Mouse (Mus musculus): ENCODE results near the gene Pkhd1.
A peak's percentile ranks its signal among the peaks of the same experiment; 100 is the strongest.
"Not testable (repeated sequence)": the region's sequence is repeated elsewhere in the genome, so short reads cannot be mapped to it uniquely, and the experiment has no call there.

The Pkhd1 gene

DNA sequence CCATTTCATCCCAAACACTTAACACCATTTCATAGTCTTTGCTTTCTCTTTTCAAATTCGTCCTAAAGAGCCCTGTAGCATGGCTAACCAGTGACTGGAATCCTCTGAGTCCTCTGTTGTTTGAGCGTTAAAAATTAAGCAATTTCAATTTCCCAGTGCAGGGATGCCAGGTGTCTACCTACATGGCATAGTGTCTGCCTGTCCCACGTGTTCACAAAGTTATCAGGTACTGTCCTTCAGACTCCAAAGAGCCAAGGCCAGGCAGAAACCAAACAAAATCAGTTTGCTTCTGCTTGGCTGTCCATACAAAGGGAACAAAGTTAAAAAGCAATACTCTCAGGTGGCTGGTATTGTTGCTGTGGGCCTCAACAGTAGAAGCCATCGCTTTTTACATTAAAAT lies 136.0 kb downstream of the Pkhd1 start:
- no peak for DNase-seq

DNA sequence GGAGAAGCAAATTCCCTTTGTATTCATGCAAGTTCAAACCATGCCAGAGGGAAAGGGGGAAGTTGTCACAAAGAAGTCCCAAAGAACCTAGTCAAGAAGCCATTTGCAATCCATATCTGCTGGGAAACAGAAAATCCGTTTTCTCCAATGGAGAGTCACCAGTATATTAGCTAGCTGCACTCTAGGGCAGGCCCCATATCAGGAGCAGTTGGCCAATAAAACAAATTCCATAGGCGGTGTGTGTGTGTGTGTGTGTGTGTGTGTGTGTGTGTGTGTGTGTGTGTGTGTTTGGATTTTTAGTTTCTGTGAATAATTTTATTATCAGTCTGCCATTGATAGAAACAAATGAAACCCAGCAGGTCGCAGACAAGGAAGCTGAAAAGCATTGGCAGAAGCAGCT lies 139.2 kb downstream of the Pkhd1 start:
- DNase-seq, result no peak

DNA sequence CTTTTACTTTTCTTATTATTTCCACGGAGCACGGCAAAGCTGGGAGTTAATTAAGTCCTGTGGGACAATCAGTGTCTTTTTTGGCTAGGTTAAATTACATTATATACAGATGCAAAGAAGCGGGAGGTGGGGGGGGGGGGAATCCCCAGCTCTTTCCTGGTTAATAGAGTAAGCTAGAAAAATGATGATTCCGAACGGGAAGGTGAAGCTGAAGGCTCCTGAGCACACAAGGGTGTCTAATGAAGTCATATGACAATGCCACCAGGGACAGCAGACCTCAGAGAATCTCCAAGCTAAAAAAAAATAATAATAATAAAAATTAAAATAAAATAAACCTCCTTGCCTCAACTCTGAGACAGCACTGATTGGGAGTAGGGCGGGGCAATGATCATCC lies 139.6 kb downstream of the Pkhd1 start:
- no peak for DNase-seq

DNA sequence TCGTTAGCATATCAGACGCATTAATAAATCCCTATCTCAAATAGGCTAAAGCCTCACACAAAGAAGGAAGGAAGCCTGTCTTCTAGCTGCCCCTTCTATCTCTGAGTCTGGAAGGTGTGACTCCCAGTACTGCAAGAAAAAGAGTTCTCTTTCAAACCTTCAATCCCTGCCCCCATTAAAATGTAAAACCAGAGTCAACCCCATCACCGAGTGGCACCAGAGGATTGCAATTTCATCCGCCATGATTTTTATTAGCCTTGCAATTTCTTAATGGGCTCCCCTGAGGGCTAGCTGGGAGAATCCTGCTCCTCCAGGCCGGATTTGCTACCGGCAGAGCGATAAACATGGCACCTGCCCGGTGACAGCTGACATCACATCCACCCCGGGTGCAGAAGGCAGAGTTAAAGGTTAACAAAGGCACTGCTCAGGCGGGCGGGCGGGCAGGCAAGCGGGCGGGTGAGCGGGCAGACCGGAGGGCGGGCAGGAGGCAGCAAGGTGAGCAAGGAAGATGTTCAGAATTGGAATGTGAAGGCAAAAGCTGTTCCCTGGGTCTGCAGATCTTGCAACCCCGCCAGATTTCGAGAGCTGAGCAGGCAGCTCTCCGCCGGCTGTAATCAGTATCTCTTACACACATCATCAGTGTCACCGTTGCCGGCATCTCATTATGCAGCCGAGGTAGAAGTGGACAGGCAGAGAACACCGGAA lies 140.2 kb downstream of the Pkhd1 start:
- DNase-seq, result peak; percentile 5

DNA sequence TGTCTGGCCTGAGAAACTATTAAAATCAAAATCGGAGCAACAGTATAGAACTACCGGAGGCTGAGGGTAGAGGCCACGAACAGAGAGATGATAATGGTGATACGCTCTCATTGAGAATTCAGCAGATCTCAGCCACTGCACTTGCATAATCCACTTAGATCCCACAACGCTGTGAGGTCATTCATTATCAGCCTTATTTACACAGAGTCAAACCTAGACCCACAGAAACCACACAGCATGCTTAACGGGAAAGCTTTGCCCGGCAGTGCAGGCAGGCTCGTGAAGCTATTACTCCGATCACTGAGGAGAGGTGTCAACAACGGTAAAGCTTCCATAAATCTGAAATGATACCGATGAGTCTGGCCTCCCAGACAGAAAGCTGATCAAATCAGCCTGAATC lies 147.1 kb downstream of the Pkhd1 start:
- no peak for DNase-seq

DNA sequence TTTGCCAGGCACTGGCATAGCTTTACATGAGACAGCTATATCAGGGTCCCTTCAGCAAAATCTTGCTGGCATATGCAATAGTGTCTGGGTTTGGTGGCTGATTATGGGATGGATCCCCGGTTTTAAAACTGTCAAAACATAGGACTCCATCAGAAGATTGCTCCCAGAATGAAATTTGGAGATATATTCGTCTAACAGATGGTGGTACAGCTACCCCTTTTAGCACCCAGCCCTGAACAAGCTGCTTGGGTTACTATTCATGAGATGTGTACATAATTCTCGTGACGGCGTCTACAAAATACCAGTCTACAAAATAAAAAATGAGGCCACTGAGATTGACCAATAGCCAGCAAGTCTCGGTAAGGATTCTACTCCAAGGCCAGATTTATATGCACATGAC lies 147.5 kb downstream of the Pkhd1 start:
- DNase-seq, result no peak

DNA sequence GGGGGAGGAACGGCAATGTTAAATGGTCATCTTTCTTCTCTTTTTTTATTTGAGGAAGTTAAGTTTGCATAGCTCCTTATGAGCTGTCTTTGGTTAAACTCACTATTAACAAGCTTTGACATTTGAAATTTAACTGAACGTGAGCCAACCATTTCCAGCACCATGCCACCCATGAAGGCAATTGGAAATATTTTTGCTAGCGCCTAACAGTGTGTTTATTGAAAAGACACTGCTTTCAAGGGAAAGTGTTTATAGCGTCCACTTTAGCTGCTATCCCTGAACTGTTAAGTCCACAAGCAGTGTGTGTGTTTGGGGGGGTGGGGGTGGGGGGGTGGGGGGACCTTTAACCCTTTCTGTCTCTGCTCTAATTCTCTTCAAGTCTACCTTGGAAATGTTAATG lies 151.4 kb downstream of the Pkhd1 start:
- no peak for DNase-seq

DNA sequence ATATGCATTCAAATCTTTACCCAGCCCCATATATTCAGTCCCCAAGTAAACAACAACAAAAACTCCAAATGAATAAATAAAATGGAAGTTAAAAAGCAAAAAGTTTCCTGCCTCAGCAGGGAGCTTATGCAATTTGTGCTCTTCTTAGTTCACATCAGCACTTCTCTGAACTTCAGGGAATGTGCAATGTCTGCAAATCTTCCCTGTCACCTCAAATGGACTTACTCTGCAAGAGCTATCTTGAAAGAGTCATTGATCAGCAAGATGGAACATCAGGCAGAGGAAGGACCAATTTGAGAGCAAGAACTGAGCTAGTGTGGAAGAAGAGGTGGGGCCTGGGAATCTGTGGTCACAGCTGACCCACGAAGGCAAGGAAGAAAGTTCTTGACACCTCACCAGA lies 163.2 kb downstream of the Pkhd1 start:
- DNase-seq, result no peak

DNA sequence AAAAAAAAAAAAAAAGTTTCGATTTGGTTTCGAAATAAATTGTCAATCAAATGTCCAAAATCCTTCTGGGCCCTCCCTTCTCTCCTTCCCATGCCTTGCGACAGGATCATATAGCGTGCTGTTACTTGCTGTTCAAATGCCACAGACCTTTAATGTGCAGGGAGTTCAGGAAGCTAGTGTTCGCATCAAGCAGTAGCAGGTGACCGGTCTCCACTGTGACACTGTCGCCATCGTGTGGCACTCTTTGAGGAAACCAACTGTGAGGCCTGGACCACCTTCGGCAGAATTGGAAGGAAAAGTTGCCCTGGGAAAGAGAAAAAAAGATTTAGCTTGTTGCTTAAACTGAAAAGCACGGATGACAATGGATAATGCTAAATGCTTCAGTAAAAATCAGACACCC lies 167.8 kb downstream of the Pkhd1 start:
- peak; percentile 73 for DNase-seq

DNA sequence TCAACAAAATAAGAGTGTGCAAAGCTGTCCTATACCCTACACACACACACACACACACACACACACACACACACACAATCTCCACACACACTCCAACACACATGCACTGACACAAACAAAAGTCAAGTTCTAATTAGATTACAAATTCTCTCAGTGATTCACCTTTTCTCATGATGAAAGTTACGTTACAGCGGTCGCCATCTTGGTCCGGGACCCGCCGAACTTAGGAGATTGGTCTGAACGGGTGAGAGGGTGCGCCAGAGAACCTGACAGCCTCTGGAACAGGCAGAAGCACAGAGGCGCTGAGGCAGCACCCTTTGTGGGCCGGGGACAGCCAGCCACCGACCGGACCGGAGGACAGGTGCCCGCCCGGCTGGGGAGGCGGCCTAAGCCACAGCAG lies 185.8 kb downstream of the Pkhd1 start:
- DNase-seq, result not testable (repeated sequence)

DNA sequence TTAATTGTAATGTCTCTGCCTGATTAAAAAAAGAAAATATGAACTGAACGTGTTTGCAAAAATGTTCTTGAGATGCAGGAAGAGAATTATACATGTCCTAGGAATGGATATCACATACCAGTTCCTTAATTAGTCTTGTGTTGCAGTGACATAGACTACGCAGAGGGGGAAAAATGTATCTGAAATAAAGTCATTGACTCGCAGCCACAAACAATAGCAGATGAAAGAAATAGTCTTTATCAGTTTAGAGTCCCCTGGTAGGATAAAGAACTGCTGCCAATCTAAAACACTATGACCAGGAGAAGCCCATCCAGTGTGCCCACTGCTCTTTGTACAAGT lies 188.8 kb downstream of the Pkhd1 start:
- DNase-seq, result no peak

DNA sequence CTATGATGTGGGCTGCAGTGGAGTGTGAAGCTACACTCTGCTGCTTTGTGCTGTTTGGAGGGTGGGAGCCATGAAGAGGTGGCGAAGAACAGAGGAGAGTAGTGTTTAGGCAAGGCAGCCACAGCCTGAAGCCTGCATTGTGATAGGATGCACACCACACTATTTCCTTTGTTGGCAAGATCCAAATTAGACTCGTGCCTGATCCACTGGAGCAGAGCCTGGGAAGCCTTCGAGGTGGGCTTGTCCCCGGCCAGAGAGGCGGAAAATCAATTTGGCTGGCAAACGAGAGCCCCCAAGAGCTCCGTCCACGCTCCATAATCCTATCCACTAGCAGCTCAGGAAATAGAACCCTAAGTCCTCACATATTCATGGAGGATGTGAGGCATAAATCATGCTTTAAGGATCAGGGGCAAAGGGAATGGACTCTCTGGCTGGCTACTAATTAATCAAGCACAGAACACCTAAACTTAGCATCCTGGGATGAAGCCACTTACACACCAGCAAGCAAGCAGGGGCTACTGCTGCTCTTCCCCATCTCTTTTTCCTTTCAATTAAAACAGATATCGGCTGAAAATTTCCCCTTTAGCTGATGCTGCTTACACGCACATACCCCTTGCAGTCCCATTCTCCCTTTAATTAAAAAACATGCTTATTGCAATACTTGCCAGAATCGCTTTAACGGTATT lies 189.4 kb downstream of the Pkhd1 start:
- no peak for DNase-seq

DNA sequence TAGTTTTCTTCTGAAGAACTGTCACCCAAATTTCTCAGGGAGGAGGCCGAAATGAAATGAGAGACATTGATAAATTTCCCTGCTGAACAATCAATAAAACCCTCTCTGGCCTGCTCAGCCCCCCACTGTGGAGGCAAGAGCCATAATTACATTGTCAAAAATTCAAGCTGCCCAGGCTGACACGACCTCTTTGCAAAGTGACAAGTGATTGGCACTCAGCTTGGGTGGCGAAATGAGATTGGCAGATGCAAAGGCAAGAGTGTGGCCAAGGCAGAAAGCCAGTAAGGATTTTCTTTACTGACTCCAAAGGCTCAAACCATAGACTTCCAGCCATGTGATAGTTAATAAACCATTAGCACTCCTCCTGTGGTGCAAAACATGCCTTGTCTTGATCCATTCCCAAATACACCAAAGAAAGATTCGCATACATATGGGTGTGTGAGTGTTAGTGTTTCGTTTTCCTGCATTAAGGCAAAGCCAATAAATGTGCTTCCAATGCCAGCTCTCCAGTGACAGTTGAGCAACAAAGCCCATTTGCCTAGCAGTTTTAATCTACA lies 208.4 kb downstream of the Pkhd1 start:
- no peak for DNase-seq

DNA sequence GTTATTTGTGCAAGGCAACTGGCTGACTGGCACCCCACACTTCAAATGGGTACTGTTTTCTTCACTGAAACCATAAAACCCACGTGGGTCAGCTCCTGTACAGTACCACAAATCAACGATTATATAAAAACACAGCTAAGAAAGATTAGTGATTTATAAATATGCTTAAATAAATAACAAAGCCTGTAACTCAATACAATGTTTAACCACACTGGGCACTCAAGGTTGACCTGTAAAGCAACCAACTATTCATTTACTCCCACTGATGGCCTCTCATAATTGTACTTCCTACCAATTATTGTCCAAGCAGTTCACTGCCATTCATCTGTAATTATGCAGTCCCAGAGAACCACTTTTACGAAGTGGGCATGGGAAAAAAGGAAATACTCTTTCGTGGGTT lies 219.5 kb downstream of the Pkhd1 start:
- no peak for DNase-seq

DNA sequence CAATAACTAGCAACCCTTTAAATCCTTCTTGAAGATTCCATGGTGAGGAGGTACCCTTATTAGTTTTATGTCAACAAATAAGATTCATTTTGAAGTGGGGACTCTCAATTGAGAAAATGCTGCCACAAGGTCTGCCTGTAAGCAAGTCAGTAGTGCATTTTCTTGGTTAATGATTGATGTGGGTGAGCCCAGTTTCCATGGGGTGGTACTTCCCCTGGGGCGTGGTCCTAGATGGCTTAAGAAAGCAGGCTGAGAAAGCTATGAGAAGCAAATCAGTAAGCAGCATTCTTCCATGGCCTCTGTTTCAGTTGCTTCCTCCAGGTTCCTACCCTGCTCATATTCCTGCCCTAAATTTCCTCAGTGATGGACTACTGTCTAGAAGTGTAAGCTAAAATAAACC lies 253.4 kb downstream of the Pkhd1 start:
- DNase-seq, result no peak

DNA sequence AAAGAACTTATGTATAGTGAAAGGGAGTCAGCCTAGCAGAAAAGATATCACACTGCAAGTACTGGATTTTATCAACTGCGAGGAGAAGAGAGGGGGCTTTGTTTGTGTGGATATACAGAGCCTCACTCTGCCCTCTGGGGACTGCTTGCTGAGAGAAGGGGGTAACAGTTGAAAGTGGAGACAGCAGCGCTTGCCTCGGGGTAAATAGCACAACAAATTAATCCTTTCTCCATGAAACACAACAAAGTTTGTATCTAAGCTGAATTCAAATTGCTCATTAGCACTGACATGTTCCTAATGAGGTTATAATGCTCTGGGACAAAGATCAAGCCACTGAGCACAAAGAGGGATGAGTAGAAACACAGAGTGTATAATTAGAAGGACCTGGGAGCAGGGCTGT lies 273.2 kb downstream of the Pkhd1 start:
- no peak for DNase-seq

DNA sequence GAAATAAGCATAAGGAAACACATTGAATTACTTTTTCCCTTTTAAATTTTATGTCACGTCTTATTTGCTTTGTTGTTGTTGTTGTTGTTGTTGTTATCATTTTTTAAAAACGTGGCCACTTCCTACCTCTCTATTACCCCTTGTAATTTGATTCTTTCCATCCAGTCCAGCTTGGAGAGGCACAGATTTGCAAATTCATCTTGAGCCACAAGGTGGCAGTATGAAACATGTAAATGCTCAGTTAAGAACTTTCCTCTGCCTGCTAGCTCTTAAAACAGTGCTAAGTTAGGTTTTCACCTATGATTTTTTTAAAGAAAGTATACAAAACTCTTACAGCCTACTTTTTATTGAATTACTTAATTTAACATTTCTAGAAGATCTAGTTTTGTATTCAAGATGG lies 306.4 kb downstream of the Pkhd1 start:
- DNase-seq, result peak; percentile 56

DNA sequence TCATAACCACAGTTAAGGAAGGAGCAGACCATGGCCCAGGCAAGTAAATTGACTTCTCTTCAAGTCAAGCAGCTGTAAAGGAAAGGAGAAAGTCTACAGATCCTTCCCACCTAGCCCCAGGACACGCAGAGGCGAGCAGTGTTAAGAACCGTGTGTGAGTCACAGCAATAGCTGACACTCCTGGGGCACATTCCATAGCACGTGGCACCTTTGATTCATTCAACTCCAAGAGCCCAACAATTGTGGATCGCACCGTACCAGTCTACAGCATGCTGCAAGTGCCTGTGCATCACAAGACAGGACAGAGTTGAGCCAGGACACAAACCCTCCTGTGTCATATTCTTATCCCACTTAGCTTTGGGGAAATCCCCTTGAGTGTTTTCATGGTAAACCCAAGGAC lies 306.9 kb downstream of the Pkhd1 start:
- no peak for DNase-seq

DNA sequence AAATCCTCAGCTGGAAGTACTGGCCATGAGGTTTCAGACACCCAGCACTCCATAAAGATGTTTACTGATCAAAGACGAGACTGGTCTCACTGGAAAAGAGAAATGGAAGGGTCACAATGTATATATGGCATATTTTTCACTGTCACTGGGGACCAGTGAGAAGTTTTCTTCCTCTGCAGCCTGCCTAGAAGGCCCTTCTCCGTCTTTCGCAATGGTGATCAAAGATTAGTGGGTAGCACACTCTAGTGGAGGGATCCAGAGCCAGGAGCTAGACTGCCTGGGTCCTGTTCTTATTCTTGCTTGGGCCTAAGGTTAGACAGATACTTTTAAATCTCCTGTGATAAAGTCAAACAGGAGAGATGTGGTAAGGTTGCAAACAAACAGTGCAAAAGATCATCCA lies 311.7 kb downstream of the Pkhd1 start:
- no peak for DNase-seq

DNA sequence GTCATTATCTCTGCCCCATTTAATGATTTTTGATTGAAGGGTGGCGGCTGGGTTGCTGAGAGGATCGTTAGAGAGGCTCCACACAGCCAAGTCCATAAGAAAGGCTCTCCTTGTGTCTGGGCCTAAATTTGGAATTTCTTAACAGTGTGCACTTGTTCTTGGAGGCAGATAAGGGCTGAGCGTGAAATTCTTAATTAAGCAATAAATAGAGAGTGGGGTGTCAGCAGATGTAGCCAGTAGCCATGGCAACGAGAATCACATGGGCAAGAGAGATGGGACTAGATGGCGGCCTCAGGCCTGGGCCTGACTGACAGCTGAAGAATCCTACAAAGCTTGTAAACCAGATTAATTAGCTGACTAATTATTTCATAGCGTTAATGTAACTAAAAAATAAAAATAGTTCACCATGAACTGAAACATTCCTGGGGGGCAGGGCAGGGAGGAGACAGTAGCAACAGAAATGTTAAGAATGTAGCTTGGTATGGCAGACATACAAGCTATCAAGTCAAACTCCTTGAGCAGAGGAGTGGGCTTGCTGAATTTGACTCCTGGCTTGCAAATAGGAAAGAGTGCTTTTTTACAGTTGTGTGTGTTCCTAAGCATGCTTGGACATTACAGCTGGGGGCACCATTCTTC lies 314.8 kb downstream of the Pkhd1 start:
- DNase-seq, result peak; percentile 14

DNA sequence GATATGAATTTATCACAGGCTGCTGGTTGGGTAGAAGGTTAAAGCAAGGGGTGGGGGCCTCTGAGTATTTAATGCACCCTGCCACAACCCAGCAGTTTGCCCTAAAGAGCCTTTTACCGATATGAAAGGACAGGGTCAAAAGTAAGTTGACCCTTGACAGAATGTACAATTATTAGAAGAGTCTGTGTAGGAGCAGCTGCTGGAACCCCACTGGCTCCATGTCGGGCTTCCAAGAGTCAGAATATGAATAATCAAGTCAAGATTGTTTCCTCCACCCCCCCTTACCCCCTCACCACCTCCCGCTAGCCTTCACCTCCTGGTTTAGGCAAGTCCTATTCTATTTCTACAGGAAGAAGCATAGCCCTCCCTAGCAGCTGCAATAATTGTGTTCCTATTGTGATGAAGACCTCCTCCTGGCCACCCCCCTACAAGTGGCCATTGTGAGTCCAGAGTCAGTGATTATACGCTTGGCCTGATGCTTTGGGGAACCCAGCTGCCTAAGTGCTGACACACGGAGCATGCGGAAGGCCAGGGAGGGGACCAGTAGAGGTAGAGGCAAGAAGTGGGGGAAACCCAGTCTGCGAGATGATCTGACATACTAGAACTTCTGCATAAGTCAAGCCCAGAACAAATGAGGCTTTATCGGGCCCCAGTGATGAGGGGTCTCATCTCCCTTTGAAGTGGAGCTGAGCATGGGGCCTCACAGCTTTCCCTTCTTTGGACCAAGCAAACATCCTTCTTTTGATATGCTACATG lies 315.5 kb downstream of the Pkhd1 start:
- DNase-seq, result no peak

DNA sequence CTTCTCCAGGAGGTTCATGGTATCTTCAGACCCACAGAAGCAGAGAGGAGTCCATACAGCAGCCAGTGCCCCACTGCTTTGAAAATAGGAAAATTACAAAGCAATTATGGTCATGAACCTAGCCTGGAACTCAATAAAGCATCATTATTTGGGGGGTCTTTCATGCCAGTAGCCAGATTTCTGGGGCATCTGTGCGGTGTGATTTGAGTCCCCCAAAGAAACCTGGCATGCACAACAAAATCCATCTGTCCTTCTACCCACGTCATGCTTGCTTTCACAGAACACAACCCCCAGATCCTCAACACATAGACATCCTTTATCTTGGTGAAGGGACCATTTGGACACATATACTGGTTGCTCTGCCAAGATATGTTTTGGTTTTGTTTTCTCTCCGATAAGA lies 316.2 kb downstream of the Pkhd1 start:
- no peak for DNase-seq

DNA sequence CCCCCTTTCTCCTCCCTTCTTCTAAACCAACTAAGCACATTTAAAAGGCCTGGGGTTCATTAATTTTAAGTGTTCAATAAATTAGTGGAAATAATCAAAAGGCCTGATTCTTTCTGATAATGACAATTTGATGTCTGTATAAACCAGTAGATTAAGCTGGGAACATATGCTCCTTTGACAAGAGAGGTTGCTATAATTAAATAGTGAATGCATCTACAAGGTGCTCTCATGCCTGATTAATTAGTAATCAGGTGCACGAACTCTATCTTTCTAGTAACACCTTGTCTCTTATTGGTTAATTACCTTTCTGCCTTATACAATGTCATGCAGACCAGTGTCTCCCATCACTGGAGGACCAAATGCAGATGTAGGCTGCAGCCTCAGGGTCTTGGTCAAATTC lies 329.2 kb downstream of the Pkhd1 start:
- no peak for DNase-seq

DNA sequence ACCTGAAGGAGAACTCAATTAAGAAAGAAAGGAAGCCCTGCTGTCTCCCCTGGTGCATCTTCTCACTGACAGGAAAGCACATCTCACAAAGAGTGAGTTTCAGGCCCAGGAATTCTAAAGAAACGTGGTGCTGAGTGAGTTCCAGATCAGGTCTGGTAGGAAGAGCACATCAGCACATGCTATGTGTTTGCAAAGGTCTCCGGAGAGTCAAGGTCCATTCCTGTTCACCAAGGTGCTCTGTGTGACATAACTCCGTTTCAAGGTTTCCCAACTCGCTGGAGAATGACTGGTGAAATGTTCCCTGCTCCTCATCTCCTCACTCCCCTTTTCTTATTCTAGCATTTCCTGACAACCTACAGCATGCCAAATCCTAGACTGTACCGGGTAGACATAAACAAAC lies 357.5 kb downstream of the Pkhd1 start:
- DNase-seq, result no peak
